Mouse (Mus musculus) cerebellum, postnatal 14 days (tissue): ENCODE data around the gene Igfbp3.

Experiments
- DNase-seq, 2 experiments: peaks; one replicate each; pipeline ENCODE4 v3.0.0; 2021; ENCODE audit warnings: mixed read lengths in 2 of 2

The Igfbp3 gene

GRCm38 (mm10) chr11:7160637-7161101 is 53.1 kb downstream of the Igfbp3 start:
- no peak for DNase-seq

DNA sequence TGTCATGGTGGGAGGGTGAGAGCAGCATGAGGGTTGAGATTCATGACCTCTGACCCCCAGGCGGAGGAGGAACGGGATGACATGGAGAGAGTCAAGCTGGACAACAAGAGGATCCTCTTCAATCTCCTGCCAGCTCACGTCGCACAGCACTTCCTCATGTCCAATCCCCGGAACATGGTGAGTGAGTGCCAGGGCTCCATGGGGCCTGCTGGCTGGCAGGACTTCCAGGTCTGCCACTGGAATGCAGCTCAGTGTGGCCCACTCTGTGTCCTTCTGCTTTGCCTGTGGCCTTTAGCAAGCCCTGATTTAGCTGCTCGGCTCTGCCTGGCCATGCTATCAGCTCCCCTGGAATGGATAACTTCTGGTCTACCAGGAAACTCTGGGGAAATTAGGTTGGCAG is 53.6 kb downstream of the Igfbp3 start:
- peak; percentile 62 to 71 for DNase-seq

GRCm38 (mm10) chr11:7158196-7158595 is 55.5 kb downstream of the Igfbp3 start:
- DNase-seq: no peak

DNA sequence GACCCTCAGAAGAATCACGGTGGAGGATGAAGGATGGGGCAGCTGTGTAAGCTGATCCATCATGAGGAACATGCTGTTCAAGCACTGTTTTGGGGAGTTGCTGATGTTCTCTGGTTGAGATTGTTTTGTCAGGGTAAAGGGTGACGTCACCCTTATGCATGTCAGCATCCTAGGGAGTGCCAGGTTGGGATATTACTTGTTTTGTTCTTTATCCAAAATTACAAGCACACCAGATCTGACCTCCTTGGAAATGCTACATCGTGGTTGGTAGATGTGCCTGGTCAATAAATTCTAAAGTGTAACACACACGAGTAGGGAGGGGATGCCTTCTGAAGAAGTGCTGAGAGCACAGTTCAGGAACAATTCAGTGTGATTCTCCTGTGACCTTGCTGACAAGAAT is 57.3 kb downstream of the Igfbp3 start:
- no peak for DNase-seq
